Mouse (Mus musculus) right cerebral cortex, postnatal 10 days (tissue): ENCODE data around the gene Zfp872.
A peak's percentile ranks its signal among the peaks of the same experiment; 100 is the strongest.
"Not testable (repeated sequence)": the region's sequence is repeated elsewhere in the genome, so short reads cannot be mapped to it uniquely, and the experiment has no call there.

Source experiments
- DNase-seq, 2 experiments: peaks; one replicate each; pipeline ENCODE4 v3.0.0; 2021; ENCODE audit warnings: low spot score in 2 of 2

The Zfp872 gene

DNA sequence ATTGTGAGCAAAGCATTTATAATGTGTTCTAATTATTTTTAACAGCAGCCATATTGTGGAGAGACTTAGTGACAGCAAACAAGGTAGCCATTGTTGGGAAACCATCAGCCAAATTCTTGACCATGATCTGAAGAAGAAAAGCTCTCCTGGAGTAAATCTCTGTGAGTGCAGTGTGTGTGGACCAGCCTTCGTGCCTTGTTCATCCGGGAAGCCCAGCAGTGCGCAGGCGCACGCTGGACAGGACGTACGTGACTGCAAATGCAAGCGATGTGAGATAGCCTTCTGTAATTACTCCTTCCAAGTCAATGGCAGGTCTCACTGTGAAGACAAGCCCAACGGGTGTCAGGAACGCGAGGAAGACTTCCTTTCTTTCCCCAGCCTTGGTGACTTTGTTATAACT, 18.6 kb upstream of the Zfp872 start:
- peak in 1 of 2 experiments; percentile 10 for DNase-seq

DNA sequence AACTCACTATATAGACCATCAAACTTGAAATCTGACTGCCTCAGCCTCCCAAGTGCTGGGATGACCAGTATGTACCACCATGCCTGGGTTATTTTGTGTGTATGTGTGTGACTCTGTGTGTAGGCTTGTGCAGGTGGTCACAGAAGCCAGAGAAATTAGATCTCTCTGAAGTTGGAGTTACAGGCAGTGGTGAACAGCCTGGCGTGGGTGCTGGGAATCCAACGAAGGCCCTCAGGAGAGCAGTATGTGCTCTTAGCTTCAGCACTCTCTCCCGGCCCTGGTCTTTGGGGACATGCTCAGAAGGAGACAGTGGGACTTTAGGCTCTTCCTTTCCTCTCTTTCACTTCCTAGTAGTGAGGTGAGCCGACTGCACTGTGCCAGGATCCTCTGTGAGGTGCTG, 15.6 kb upstream of the Zfp872 start:
- no peak for DNase-seq

- no peak for DNase-seq
Observed at GRCm38 (mm10) chr9:22196412-22196811, 8.5 kb downstream of the Zfp872 start.

- DNase-seq = no peak
Observed at GRCm38 (mm10) chr9:22213785-22214194, 25.9 kb downstream of the Zfp872 start.

- DNase-seq = no peak
Observed at GRCm38 (mm10) chr9:22214549-22214948, 26.7 kb downstream of the Zfp872 start.

DNA sequence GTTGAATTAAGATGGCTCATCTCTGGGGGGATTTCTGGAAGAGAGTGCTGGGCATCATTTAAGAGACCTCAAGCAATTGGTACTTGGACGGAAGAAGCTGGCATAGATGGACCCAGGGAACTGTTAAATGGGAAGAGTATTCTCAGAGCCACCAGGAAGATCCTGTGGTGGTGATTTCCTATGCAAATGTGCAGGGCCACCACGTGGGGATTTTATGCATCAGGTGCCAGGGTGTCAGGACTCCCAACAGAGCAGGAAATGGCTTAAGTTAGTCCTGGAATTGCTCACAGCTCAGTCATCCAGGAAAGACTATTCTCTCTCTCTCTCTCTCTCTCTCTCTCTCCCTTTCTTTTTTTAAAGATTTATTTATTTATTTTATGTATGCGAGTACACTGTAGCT, 28.8 kb downstream of the Zfp872 start:
- DNase-seq = no peak

DNA sequence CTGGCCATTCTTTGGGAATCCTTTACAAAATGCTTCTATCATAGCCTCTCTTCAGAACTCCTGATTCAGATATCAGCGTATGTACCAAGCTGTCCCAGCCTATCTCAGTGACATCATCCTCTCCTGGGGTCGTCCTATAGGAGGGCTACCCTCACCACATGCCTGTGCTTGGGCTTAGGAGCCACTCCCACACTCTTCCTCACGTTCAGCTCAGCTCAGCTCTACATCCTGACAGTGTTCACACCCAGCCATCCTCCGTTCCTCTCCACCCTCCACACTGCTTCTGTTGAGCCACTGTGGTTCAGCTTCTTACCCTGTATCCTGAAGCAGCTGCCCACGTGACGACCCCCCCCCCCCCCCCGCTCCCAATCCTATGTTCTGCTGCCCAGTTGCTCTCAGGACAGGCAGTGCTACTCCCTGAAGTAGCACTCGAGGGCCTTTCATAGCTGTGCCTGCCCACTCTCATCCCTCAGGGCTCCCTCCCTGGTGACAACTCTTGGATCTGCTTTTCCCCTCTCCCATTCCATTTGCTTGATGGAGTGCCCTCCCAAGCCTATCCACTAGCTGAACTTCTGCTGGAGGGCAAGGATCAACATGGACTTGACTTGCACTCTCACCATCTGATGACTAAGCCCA, 30.1 kb downstream of the Zfp872 start:
- no peak for DNase-seq

DNA sequence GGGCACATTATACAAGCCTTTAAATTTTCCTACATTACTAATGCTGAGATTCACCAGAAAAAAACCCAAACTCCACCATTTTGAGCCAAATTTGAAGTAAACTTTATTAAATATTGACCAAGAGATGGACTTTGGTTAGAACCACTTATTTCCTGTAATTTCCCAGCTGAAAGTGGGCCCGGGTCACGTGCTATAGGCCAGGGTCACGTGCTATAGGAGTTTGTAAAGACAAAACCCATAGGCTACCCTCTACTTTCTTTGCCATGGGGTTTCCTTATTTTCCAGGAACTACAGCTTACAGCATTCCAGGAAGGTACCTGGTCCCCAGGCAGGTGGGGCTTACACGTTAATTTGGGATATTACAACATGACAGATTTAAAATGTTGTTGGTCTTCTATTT, 36.2 kb downstream of the Zfp872 start:
- DNase-seq = no peak

DNA sequence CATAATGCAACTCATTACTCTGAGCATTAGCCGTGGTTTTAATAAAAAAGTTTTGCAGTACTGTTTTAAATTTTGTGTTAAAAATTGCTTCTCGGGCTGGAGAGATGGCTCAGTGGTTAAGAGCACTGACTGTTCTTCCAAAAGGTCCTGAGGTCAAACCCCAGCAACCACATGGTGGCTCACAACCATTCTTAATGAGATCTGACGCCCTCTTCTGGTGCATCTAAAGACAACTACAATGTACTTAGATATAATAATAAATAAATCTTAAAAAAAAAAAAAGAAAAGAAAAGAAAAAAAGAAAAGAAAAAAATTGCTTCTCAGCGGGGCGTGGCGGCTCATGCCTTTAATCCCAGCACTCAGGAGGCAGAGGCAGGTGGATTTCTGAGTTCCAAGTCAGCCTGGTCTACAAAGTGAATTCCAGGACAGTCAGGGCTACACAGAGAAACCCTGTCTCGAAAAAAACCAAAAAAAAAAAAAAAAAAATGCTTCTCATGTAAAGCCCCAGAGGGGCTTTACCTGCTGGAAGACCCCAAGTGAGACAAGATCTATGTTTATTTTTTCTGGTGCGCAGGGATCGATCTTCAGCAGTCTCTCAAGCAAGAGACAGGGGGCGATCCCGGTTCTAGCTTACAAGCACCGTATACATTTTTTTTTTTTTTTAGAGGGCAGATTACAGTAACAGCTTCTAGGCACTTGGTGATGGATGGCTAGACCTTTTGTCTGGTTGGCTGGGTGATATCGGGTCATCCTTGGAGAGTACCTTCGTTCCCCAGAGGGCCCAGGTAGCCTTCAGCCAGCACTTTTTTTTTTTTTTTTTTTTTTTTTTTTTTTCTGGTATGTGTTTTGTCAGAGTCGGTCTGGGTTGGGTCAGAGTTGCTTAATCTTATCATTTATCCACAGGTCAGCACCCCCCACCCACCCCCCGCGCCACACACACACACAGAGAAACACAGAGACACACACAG, 36.9 kb downstream of the Zfp872 start:
- peak; percentile 44 to 47 for DNase-seq

- peak; percentile 99 to 100 for DNase-seq
Observed at GRCm38 (mm10) chr9:22225581-22226388, 37.9 kb downstream of the Zfp872 start, which contains the start of gene Zfp809. Zfp809 (plus strand) TSS chr9:22225714.

DNA sequence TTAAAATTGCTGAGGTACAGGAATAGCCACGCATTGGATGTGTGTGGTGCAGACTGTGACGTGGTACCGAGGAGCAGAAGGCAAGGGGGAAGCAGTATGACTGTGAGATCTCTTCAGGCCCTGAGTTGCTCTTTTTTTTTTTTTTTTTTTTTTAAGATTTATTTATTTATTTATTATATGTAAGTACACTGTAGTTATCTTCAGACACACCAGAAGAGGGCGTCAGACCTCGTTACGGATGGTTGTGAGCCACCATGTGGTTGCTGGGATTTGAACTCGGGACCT, 38.4 kb downstream of the Zfp872 start:
- not testable (repeated sequence) for DNase-seq

- no peak for DNase-seq
Observed at GRCm38 (mm10) chr9:22226846-22227245, 39.0 kb downstream of the Zfp872 start.

GRCm38 (mm10) chr9:22229386-22230026, 41.6 kb downstream of the Zfp872 start:
- no peak for DNase-seq

DNA sequence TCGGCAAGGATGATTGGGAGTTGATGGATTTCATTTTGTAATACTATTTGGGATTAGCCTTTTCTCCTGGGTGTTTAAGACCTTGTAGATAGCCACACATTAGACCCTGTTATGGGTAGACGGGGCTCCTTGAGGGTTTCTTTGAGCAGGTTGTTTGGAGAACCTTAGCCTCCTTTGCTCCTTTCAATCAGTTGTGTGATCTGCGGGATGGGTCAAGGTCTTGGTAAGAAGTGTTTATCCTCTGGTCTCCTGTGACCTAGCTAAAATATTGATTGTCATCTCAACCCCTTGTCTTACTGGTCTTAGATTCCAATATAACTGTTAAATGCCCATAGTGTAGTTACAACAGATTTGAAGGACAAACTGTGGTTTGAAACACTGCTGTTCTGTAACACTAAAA, 42.2 kb downstream of the Zfp872 start:
- no peak for DNase-seq

- no peak for DNase-seq
Observed at GRCm38 (mm10) chr9:22230556-22230955, 42.7 kb downstream of the Zfp872 start.

DNA sequence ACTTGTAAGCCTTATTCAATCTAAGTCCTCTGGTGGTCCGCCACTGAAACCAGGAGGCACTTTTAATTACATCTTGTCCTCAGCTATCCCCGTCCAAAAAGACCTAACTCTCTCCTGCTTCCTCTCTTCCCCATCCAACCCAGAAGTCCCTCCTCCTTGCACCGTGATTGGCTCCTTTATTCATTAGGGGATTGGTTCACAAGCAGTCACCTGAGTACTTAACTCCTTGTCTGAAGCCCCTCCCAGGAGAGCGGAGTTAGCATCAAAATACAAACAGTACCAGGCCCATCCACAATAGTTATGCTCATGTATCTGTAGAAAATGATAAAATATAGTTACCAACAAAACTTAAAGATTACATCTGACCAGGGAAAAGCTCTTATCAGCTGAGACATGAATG, 52.1 kb downstream of the Zfp872 start:
- no peak for DNase-seq

- DNase-seq = no peak
Observed at GRCm38 (mm10) chr9:22244242-22244641, 56.4 kb downstream of the Zfp872 start.
